8 mouse cellular contexts compared by ENCODE assay signal in genomic region chr7:97696133-97696505, GRCm38 (mm10). TPM values are rescaled to one million over a fixed set of nuclear protein-coding genes. Genes with fewer than 3 reads are reported as not detected.
A peak's percentile ranks its signal among the peaks of the same experiment; 100 is the strongest.
DNase-seq lines count a peak whose midpoint lies in the region; ATAC-seq lines count a peak whose summit lies in the region.

No protein-coding gene starts in this region.

- peaks cover 11% of the 10 kb centered on the region; the same call in 1 of the 2 replicates for H3K4me1 ChIP-seq in heart, embryonic 11.5 days (ENCODE audit: control insufficient read depth, insufficient read depth, low read length)
- H3K4me1 ChIP-seq in hindbrain, embryonic 14.5 days (replicated peaks; ENCODE audit: control insufficient read depth, insufficient read depth, low read length): peaks cover 11% of the 10 kb centered on the region

- H3K9ac ChIP-seq in heart, embryonic 11.5 days (ENCODE audit: low read depth, low read length): peak overlapping the region; percentile 93
- peak overlapping the region; percentile 88 for H3K9ac ChIP-seq in hindbrain, embryonic 14.5 days

- intact Hi-C loops in heart, postnatal 10 days (cut with DNase I): loop anchor here (5.0 kb wide), 2 partner anchors 119 to 214 kb away; partner anchors contain the start of genes Aamdc, Ints4 and Rsf1

- H3K27ac ChIP-seq in heart, embryonic 11.5 days (ENCODE audit: low read depth, low read length): peak overlapping the region; percentile 29; the same call in 1 of the 2 replicates
- H3K27ac ChIP-seq in hindbrain, embryonic 14.5 days: peak overlapping the region; percentile 90

- H3K9me3 ChIP-seq in heart, embryonic 11.5 days (replicated peaks; ENCODE audit: control insufficient read depth, low read length): no peaks in the 10 kb centered on the region
- H3K9me3 ChIP-seq in hindbrain, embryonic 14.5 days (ENCODE audit: control insufficient read depth, low read length): no peaks in the 10 kb centered on the region

- no peak for DNase-seq in heart, postnatal 10 days
- DNase-seq in urinary bladder, postnatal 14 days (ENCODE audit: low spot score): peak; percentile 21
- no peak for DNase-seq in urinary bladder, postnatal 10 days (ENCODE audit: low spot score)
- DNase-seq in hindbrain, embryonic 14.5 days (ENCODE audit: low spot score): no peak
- DNase-seq in cerebellum, adult 11 months: no peak
- no peak for DNase-seq in right cerebral cortex, adult 2 months (ENCODE audit: low spot score in 2 of 2)

- H3K36me3 ChIP-seq in heart, embryonic 11.5 days (ENCODE audit: control insufficient read depth, insufficient read depth, low read length): 0 out of 2 replicates have a peak, but pooled peaks cover 5% of the 10 kb centered on the region
- peaks cover 6% of the 10 kb centered on the region; the same call in 1 of the 2 replicates for H3K36me3 ChIP-seq in hindbrain, embryonic 14.5 days (replicated peaks; ENCODE audit: control insufficient read depth, insufficient read depth)

- WGBS in heart, embryonic 11.5 days (ENCODE audit: insufficient replicate concordance): 35% methylated on average over 19 of the region's 19 CpGs
- 31% methylated on average over 19 of the region's 19 CpGs for WGBS in hindbrain, embryonic 14.5 days

- peak overlapping the region; percentile 87 for H3K4me2 ChIP-seq in heart, embryonic 11.5 days
- peak overlapping the region; percentile 85 for H3K4me2 ChIP-seq in hindbrain, embryonic 14.5 days (replicated peaks)

- H3K27me3 ChIP-seq in heart, embryonic 11.5 days (ENCODE audit: control insufficient read depth, insufficient read depth, low read length): no peaks in the 10 kb centered on the region
- no peaks in the 10 kb centered on the region for H3K27me3 ChIP-seq in hindbrain, embryonic 14.5 days (ENCODE audit: control insufficient read depth, insufficient read depth, low read length)

- ATAC-seq in heart, embryonic 11.5 days (replicated peaks; ENCODE audit: insufficient number of reproducible peaks, low FRiP score, low TSS enrichment): peak; percentile 41; the same call in 1 of the 2 replicates
- peak; percentile 81; the same call in 1 of the 2 replicates for ATAC-seq in hindbrain, embryonic 14.5 days (ENCODE audit: low FRiP score)
- peak; percentile 37 for ATAC-seq in megakaryocyte progenitor cell, adult 5-6 weeks (replicated peaks; ENCODE audit: poor library complexity)

- peak overlapping the region; percentile 98 for H3K4me3 ChIP-seq in heart, embryonic 11.5 days (ENCODE audit: low read depth, low read length)
- H3K4me3 ChIP-seq in hindbrain, embryonic 14.5 days (replicated peaks; ENCODE audit: low read length): peak overlapping the region; percentile 100

RNA-seq across cellular contexts. Expression of gene Clns1a, which starts 0.3 kb away (rescaled TPM):
- polyA plus RNA-seq in heart, embryonic 11.5 days (2014; fragmentation: Nextera tagmentation; extraction: Ambion mirVana): 122 and 123 TPM in 2 replicates
- total RNA-seq in heart, postnatal 10 days (2021): 10 to 100 TPM; 33.3 to 40.5 TPM
- 189 and 192 TPM in 2 replicates for polyA plus RNA-seq in hindbrain, embryonic 14.5 days (2014; fragmentation: Nextera tagmentation; extraction: Ambion mirVana)
- 165 and 166 TPM in 2 replicates for total RNA-seq in megakaryocyte progenitor cell, adult 5-6 weeks (2015)
- 163 and 168 TPM in 2 replicates for total RNA-seq in megakaryocyte progenitor cell, adult 5-6 weeks (2017)

RNA-seq across cellular contexts. Expression of gene Aqp11, which starts 42.0 kb away (rescaled TPM):
- 2.6 and 3.3 TPM in 2 replicates for polyA plus RNA-seq in heart, embryonic 11.5 days (2014; fragmentation: Nextera tagmentation; extraction: Ambion mirVana)
- 1 to 10 TPM; 1.1 to 1.4 TPM for total RNA-seq in heart, postnatal 10 days (2021)
- 21.6 and 22.0 TPM in 2 replicates for polyA plus RNA-seq in hindbrain, embryonic 14.5 days (2014; fragmentation: Nextera tagmentation; extraction: Ambion mirVana)
- 4.1 and 4.3 TPM in 2 replicates for total RNA-seq in megakaryocyte progenitor cell, adult 5-6 weeks (2015)
- 2.9 and 3.9 TPM in 2 replicates for total RNA-seq in megakaryocyte progenitor cell, adult 5-6 weeks (2017)
